Mouse (Mus musculus) olfactory bulb, adult 2 months (tissue): Measurements from ENCODE around the gene Ptpn21. TPM values are rescaled to one million over a fixed set of nuclear protein-coding genes. Genes with fewer than 3 reads are reported as not detected.
A peak's percentile ranks its signal among the peaks of the same experiment; 100 is the strongest.

Experiments used
- H3K27ac ChIP-seq: fragments of 200-500 bp; 2 replicates; pipeline ENCODE4 v1.5.1; 2012; ENCODE audit warnings: low read depth, low read length; ENCODE audit not compliant: insufficient read depth
- H3K4me1 ChIP-seq: fragments of 200-500 bp; 2 replicates; pipeline ENCODE4 v1.6.1; 2012; ENCODE audit warnings: low read length; ENCODE audit not compliant: control insufficient read depth, insufficient read depth
- H3K4me3 ChIP-seq: fragments of 200-500 bp; 2 replicates; pipeline ENCODE4 v1.5.1; 2012; ENCODE audit warnings: mild to moderate bottlenecking, low read depth, low read length, moderate library complexity; ENCODE audit not compliant: insufficient read depth
- CTCF ChIP-seq: fragments of 200-500 bp; IDR thresholded peaks from 2 replicates; pipeline ENCODE4 v1.5.1; 2012; ENCODE audit warnings: low read depth, mild to moderate bottlenecking, low read length, moderate library complexity; ENCODE audit not compliant: insufficient read depth
- POLR2A ChIP-seq: fragments of 200-500 bp; IDR thresholded peaks from 2 replicates; pipeline ENCODE4 v1.6.1; 2012; ENCODE audit warnings: mild to moderate bottlenecking, low read depth, low read length, moderate library complexity; ENCODE audit not compliant: insufficient read depth
- WGBS: fragments of 180-500 bp; shearing (Covaris S2); methylation state at CpG from one replicate; pipeline ENCODE4 v1.1.7; 2018; 5-methylcytosine and 5-hydroxymethylcytosine counted together
- polyA plus RNA-seq: library from polyadenylated mRNA; stranded (reverse); fragments of >200 nt; gene quantifications from 2 replicates; pipeline ENCODE4 v1.2.4, GENCODE M21; 2012; ENCODE audit warnings: low replicate concordance; ENCODE audit not compliant: missing spikeins, insufficient read depth, insufficient read length

The Ptpn21 gene
- polyA plus RNA-seq, 1 experiment = not detected

GRCm38 (mm10) chr12:98674627-98675143, 62.5 kb downstream of the Ptpn21 start:
- WGBS = 8% methylated on average over 9 of the region's 9 CpGs
- Histone ChIP-seq H3K4me3 (peak overlapping the region; percentile 31), H3K4me1 (no peaks in the 10 kb centered on the region), H3K27ac (peak overlapping the region; percentile 35)
- peak; percentile 47; the same call in 1 of the 2 replicates for TF ChIP-seq CTCF
- no peak for TF ChIP-seq POLR2A

DNA sequence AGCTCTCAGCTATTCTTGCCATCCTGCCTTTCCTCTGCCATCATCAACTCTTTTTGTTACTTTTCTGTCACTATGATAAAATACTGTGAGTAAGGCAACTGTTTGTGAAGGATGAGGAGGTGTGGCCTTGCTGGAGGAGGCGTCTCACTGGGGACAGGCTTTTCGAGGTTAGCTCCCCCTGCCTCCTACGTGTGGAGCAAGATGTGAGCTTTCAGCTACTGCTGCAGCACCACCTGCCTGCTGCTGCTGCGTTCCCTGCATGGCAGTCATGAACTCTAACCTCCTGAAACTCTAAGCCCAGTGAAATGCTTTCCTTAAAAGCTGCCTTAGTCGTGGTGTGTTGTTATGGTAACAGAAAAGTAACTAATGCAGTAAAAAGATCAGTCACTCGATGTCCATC, 63.3 kb downstream of the Ptpn21 start:
- H3K4me3 ChIP-seq = no peak overlapping the region
- 56% methylated on average over 6 of the region's 6 CpGs for WGBS
- no peak overlapping the region for H3K27ac ChIP-seq
- H3K4me1 ChIP-seq = no peaks in the 10 kb centered on the region
- TF ChIP-seq CTCF (no peak), POLR2A (no peak)

GRCm38 (mm10) chr12:98670429-98670828, 66.8 kb downstream of the Ptpn21 start:
- WGBS = 87% methylated on average over 4 of the region's 4 CpGs

DNA sequence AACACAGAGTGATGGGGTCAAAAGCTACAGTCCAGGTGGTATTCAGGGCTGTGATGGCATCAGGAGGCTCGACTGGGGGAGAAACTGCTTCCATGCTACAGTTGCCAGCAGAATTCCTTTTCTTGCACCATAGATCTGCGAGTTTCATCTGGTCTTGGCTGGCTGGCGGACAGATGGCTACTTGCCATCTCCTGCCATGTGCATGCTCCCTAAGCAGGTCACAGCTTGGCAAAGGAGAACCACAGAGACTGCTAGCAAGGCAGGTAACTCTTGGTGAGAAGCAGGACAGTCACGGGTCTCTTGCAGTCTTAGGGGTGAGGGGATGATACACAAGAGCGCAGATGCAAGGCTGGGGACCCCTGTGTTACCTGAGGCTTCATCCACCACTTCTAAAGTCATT, 67.3 kb downstream of the Ptpn21 start:
- WGBS = 66% methylated on average over 5 of the region's 5 CpGs
- no peaks in the 10 kb centered on the region for H3K4me1 ChIP-seq
- no peak overlapping the region for H3K27ac ChIP-seq
- TF ChIP-seq POLR2A (no peak), CTCF (no peak)
- H3K4me3 ChIP-seq = no peak overlapping the region

More at GRCm38 (mm10) chr12:98670429-98670828, 66.8 kb downstream of the Ptpn21 start:
- no peaks in the 10 kb centered on the region for H3K4me1 ChIP-seq
- no peak for TF ChIP-seq CTCF
- no peak for TF ChIP-seq POLR2A
- no peak overlapping the region for H3K4me3 ChIP-seq
- H3K27ac ChIP-seq = no peak overlapping the region

DNA sequence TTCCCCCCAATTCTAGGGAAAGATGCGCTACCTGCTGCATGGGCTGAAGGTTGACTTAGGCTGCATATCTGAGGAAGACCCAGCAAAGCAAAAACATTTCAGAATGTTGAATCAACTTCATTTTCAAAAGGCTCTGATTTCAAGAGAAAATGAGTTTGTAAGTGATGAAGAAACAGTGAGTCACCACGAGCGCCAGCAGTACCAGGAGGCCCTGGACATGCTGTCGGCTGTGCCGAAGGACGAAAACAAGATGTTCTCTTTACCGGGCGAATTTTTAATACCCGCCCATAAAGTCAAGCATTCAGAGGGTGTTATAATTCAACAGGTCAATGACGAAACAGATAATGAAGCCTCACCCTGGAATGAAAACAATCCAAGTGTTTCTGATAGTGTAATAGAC, 68.1 kb downstream of the Ptpn21 start:
- 71% methylated on average over 10 of the region's 10 CpGs for WGBS
- Histone ChIP-seq H3K27ac (no peak overlapping the region), H3K4me1 (no peaks in the 10 kb centered on the region), H3K4me3 (no peak overlapping the region)
- TF ChIP-seq CTCF (no peak), POLR2A (no peak)

DNA sequence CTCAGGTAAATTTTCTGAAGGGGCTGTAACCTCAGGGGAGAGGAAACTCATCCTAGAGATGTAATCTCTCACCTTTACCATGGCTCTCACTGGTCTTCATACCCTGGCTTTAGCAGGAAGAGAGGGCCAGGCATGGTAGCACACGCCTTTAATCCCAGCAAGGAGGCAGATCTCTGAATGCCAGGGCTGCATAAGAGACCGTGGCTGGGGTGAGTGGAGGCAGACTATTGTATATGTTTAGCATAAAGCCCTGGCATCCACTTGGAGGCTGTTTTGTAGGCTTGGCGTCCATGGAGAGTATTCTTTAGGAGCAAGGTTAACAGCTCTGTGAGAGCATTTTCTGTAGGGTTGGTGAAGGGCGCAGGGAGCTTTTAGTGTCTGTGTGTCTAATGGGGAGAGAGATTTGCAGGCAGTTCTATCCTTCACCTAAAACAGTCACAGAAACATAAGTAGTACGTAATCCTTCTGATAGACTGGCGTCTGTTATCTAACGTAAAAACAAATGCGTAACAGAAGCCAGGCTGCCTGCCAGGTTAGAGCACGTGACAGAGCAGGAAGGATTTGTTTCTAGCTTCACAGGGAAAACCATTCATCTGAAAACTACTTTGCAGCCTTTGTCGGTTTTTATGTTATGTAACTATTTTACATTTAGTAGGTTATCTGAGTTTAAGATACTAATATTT, 68.9 kb downstream of the Ptpn21 start:
- 44% methylated on average over 10 of the region's 10 CpGs for WGBS
- TF ChIP-seq CTCF (no peak), POLR2A (no peak)
- H3K27ac ChIP-seq = no peak overlapping the region

DNA sequence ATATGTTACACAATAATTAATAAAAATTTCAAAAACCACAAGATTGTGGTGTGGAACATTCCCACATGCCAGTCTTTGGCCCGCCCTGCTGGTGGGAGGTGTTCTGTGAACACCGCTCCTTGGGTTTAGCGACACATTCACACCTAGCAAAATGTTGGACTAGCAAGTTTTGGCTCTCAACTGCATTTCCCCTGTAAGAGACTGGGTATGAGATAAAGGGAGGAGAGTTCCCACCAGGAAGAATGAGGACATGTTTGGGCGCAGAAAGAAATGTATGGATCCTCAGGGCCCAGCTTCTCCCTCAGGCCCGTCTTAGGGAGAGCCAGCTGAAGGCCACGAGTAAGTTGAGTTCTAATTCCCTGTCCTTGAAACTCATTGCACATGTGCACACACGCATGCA, 74.6 kb downstream of the Ptpn21 start:
- 95% methylated on average over 7 of the region's 7 CpGs for WGBS
- TF ChIP-seq CTCF = no peak
- no peak for TF ChIP-seq POLR2A
- Histone ChIP-seq H3K4me1 (no peaks in the 10 kb centered on the region), H3K4me3 (no peak overlapping the region), H3K27ac (no peak overlapping the region)

More for the DNA sequence above, 68.9 kb downstream of the Ptpn21 start:
- no peaks in the 10 kb centered on the region for H3K4me1 ChIP-seq
- H3K4me3 ChIP-seq = no peak overlapping the region

GRCm38 (mm10) chr12:98656873-98657272, 80.3 kb downstream of the Ptpn21 start:
- Histone ChIP-seq H3K4me3 (no peak overlapping the region), H3K4me1 (no peaks in the 10 kb centered on the region), H3K27ac (no peak overlapping the region)
- 55% methylated on average over 2 of the region's 2 CpGs for WGBS
- TF ChIP-seq POLR2A (no peak), CTCF (no peak)

DNA sequence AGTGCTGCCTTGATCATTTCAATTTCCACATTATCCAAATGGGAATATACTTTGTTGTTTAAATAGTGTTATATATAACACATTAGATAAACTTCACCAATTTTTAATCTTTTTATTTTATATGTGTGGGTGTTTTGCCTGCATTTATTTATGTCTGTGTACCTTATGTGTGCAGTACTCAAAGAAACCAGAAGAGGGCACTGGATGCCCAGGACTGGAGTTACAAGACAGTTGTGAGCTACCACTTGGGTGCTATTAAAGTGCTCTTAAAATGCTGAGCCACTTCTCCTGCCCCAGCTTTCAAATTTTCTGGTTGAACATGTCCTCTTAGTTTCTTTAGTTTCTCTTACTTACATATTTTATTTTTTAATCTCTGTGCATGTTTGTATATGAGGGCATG, 92.4 kb downstream of the Ptpn21 start:
- no peak for TF ChIP-seq CTCF
- no peak for TF ChIP-seq POLR2A
- H3K27ac ChIP-seq = no peak overlapping the region
- H3K4me1 ChIP-seq = no peaks in the 10 kb centered on the region
- H3K4me3 ChIP-seq = no peak overlapping the region
